Mouse (Mus musculus) midbrain, postnatal 0 days (tissue): ENCODE results near the gene Col28a1. TPM values are rescaled to one million over a fixed set of nuclear protein-coding genes. Genes with fewer than 3 reads are reported as not detected.

Experiments used
- ATAC-seq: fragments of 200-750 bp; cut with Nextera tagmentation; 2 replicates; pipeline ENCODE4 v1.8.0; 2017; ENCODE audit warnings: moderate number of reproducible peaks, mild to moderate bottlenecking, moderate TSS enrichment, moderate library complexity; ENCODE audit not compliant: low FRiP score
- DNase-seq: peaks from one replicate; pipeline ENCODE4 v3.0.0-alpha.2; 2015; ENCODE audit warnings: low spot score
- H3K27ac ChIP-seq: fragments of 300-500 bp; sonication (generic); 2 replicates; pipeline ENCODE4 v1.5.1; 2014; ENCODE audit warnings: low read depth, mild to moderate bottlenecking, low read length, mixed read lengths
- H3K27me3 ChIP-seq: fragments of 300-500 bp; sonication (generic); 2 replicates; pipeline ENCODE4 v1.6.1; 2014; ENCODE audit warnings: low read length, control low read depth, mixed read lengths; ENCODE audit not compliant: insufficient read depth
- H3K36me3 ChIP-seq: fragments of 300-500 bp; sonication (generic); 2 replicates; pipeline ENCODE4 v1.6.1; 2014; ENCODE audit warnings: low read length, control low read depth, mixed read lengths; ENCODE audit not compliant: insufficient read depth
- H3K4me1 ChIP-seq: fragments of 300-500 bp; sonication (generic); 2 replicates; pipeline ENCODE4 v1.6.1; 2014; ENCODE audit warnings: mild to moderate bottlenecking, control low read depth, antibody characterized with exemption, low read length, mixed read lengths; ENCODE audit not compliant: insufficient read depth
- H3K4me2 ChIP-seq: fragments of 300-500 bp; sonication (generic); 2 replicates; pipeline ENCODE4 v1.6.1; 2014; ENCODE audit warnings: low read depth, mild to moderate bottlenecking, low read length, mixed read lengths; ENCODE audit not compliant: poor library complexity, severe bottlenecking
- H3K4me3 ChIP-seq: fragments of 300-500 bp; sonication (generic); 2 replicates; pipeline ENCODE4 v1.5.1; 2014; ENCODE audit warnings: low read depth, mild to moderate bottlenecking, low read length, moderate library complexity
- H3K9ac ChIP-seq: fragments of 300-500 bp; sonication (generic); replicated peaks from 2 replicates; pipeline ENCODE4 v1.6.1; 2014; ENCODE audit warnings: mild to moderate bottlenecking, low read length, moderate library complexity, mixed read lengths; ENCODE audit not compliant: poor library complexity, severe bottlenecking
- H3K9me3 ChIP-seq: fragments of 300-500 bp; sonication (generic); 2 replicates; pipeline ENCODE4 v1.6.1; 2016; ENCODE audit warnings: low read length, control low read depth
- CTCF ChIP-seq: IDR thresholded peaks from 2 replicates; pipeline ENCODE4 v1.5.1; 2016; ENCODE audit warnings: antibody characterized with exemption, mild to moderate bottlenecking
- WGBS: fragments of 180-500 bp; shearing (Covaris S2); extraction: QIAGEN DNeasy Blood & Tissue Kit; methylation state at CpG from one replicate; pipeline ENCODE4 v1.1.7; 2014; 5-methylcytosine and 5-hydroxymethylcytosine counted together
- polyA plus RNA-seq: library from polyadenylated mRNA; unstranded; fragments of >200 nt; fragmentation: Nextera tagmentation; extraction: Ambion mirVana; gene quantifications from 2 replicates; pipeline ENCODE4 v1.2.1, GENCODE M21; 2015
- total RNA-seq: library from RNA; depleted of rRNA; stranded (reverse); fragments of >200 nt; gene quantifications from 2 replicates; pipeline ENCODE4 v1.2.3, GENCODE M21; 2014

Gene Col28a1
- total and polyA plus RNA-seq, 2 experiments from 2014 or later, result 0.60 to 0.64 TPM

GRCm38 (mm10) chr6:8105870-8106706 is 86.3 kb downstream of the Col28a1 start:
- TF ChIP-seq CTCF, result no peak
- Histone ChIP-seq H3K9me3 (no peaks in the 10 kb centered on the region), H3K36me3 (no peaks in the 10 kb centered on the region), H3K4me1 (no peaks in the 10 kb centered on the region), H3K4me2 (no peak overlapping the region), H3K4me3 (no peak overlapping the region), H3K9ac (no peak overlapping the region), H3K27me3 (no peaks in the 10 kb centered on the region), H3K27ac (no peak overlapping the region)
- 76% methylated on average over 10 of the region's 10 CpGs for WGBS
- ATAC-seq (no peak), DNase-seq (no peak)

DNA sequence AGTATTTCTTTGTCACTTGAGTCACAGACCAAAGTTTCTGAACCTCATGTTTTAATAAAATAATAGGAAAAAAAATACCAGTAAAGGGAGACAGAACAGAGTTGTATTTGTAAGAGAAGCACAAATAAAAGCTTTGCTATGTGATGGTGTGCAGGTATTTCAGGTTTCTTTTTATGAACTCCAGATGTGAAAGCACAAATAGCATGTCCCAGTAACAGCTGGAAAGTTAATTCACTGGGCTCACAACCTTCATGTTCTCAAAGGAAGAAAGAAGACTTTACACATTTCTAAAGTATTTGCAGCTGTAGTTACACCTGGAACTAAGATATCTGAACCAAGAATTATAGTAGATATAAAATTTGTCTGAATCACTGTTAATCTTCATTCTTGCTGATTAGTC is 91.2 kb downstream of the Col28a1 start:
- Histone ChIP-seq H3K4me1 (no peaks in the 10 kb centered on the region), H3K27ac (no peak overlapping the region), H3K4me3 (no peak overlapping the region), H3K36me3 (no peaks in the 10 kb centered on the region), H3K9me3 (no peaks in the 10 kb centered on the region), H3K4me2 (no peak overlapping the region), H3K27me3 (no peaks in the 10 kb centered on the region), H3K9ac (no peak overlapping the region)
- ATAC-seq (no peak), DNase-seq (no peak)
- TF ChIP-seq CTCF, result no peak

DNA sequence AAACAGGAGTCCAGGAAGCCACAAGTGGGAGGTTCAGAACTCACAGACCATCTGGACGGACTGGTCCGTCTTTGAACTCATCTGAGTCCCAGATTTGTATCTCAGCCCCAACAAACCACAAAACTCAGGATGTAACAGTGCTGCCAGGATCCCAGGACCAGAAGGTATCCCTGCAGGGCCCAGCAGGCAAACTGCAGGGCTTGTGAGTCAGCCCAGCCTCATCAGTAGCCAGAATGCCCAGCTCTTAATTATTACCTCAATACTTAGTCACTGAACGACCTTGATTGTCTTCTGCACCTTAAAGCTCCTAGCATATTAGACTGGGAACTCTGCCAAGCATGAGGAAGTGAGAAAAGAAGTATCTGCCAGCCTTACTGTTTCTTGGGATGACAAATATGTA is 96.6 kb downstream of the Col28a1 start:
- DNase-seq (peak; percentile 46), ATAC-seq (no peak)
- Histone ChIP-seq H3K36me3 (no peaks in the 10 kb centered on the region), H3K9ac (no peak overlapping the region), H3K4me3 (no peak overlapping the region), H3K27ac (no peak overlapping the region), H3K27me3 (no peaks in the 10 kb centered on the region), H3K4me2 (no peak overlapping the region), H3K4me1 (no peaks in the 10 kb centered on the region), H3K9me3 (no peaks in the 10 kb centered on the region)
- no peak for TF ChIP-seq CTCF
- 73% methylated on average over 3 of the region's 3 CpGs for WGBS

GRCm38 (mm10) chr6:8094160-8094953 is 98.1 kb downstream of the Col28a1 start:
- no peak overlapping the region for H3K9ac ChIP-seq
- H3K9me3 ChIP-seq, result no peaks in the 10 kb centered on the region
- 73% methylated on average over 8 of the region's 8 CpGs for WGBS
- TF ChIP-seq CTCF, result no peak
- H3K4me3 ChIP-seq, result no peak overlapping the region
- no peak overlapping the region for H3K4me2 ChIP-seq
- ATAC-seq (no peak), DNase-seq (no peak)
- H3K4me1 ChIP-seq, result no peaks in the 10 kb centered on the region
- no peak overlapping the region for H3K27ac ChIP-seq
- no peaks in the 10 kb centered on the region for H3K36me3 ChIP-seq
- no peaks in the 10 kb centered on the region for H3K27me3 ChIP-seq

DNA sequence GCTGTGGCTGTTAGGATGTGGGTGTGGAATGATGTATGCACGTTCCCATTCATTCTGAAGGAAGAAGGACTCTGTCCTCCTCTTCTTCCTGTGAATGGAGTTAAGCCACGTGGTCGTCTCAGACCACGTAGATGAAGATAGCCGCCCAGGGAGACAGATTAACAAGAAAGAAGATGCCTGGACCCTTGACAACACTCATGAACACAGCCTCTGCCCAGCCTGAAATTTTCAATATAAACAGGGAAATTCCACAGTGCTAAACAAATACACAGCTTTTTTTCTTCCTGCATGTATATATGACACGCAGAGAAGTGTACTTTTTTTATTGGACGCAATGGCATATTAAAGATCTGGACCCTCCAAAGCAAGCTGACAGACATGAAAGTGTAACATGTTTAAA is 98.9 kb downstream of the Col28a1 start:
- no peaks in the 10 kb centered on the region for H3K27me3 ChIP-seq
- H3K4me1 ChIP-seq, result no peaks in the 10 kb centered on the region
- TF ChIP-seq CTCF, result no peak
- ATAC-seq (no peak), DNase-seq (no peak)
- H3K4me3 ChIP-seq, result no peak overlapping the region
- no peak overlapping the region for H3K4me2 ChIP-seq
- no peaks in the 10 kb centered on the region for H3K9me3 ChIP-seq
- H3K36me3 ChIP-seq, result no peaks in the 10 kb centered on the region
- 91% methylated on average over 7 of the region's 7 CpGs for WGBS
- no peak overlapping the region for H3K27ac ChIP-seq
- H3K9ac ChIP-seq, result no peak overlapping the region

DNA sequence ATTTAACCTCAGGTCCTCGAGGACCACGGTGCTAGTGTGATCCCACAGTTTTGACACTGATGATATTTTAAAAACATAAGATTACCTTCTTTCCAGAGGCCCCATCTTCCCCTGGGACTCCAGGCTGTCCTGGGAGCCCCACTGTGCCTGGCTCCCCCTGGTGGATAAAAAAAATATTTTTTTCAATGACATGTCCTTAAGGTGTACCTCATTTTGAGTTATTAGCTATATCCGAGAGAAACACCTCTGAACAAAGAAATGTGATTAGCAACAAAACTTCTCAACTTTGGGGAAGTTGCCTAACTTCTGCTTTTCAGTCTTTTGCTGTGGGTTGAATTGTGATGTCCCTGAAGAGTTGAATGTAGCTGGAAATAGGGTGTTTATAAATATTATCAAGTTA is 105.6 kb downstream of the Col28a1 start:
- H3K27me3 ChIP-seq, result no peaks in the 10 kb centered on the region
- no peak overlapping the region for H3K4me2 ChIP-seq
- WGBS, result 60% methylated on average over 3 of the region's 3 CpGs
- no peak overlapping the region for H3K4me3 ChIP-seq
- H3K36me3 ChIP-seq, result no peaks in the 10 kb centered on the region
- ATAC-seq, result no peak
- no peak overlapping the region for H3K9ac ChIP-seq
- H3K27ac ChIP-seq, result no peak overlapping the region
- peak; percentile 64 for TF ChIP-seq CTCF
- no peaks in the 10 kb centered on the region for H3K4me1 ChIP-seq
- H3K9me3 ChIP-seq, result no peaks in the 10 kb centered on the region
- peak; percentile 20 for DNase-seq
